Mouse (Mus musculus): ENCODE results near the gene Aifm3. TPM values are rescaled to one million over a fixed set of nuclear protein-coding genes. Genes with fewer than 3 reads are reported as not detected.

Aifm3 gene
- polyA plus RNA-seq (2014; fragmentation: Nextera tagmentation; extraction: Ambion mirVana) = 0.84 and 1.1 TPM in 2 replicates

- Histone ChIP-seq H3K27ac (ENCODE audit: low read depth, low read length) (0 out of 2 replicates have a peak within 1 kb of the TSS, but pooled peaks have one; percentile 17), H3K9me3 (ENCODE audit: control insufficient read depth, low read length) (no peaks in the 10 kb centered on the region), H3K27me3 (replicated peaks; ENCODE audit: control insufficient read depth, insufficient read depth, low read length) (peaks cover 18% of the 10 kb centered on the region), H3K36me3 (ENCODE audit: control insufficient read depth, insufficient read depth, low read length) (peaks cover 9% of the 10 kb centered on the region), H3K4me1 (replicated peaks; ENCODE audit: control insufficient read depth, insufficient read depth, low read length) (0 out of 2 replicates have a peak, but pooled peaks cover 8% of the 10 kb centered on the region), H3K4me2 (peak within 1 kb of the TSS; percentile 87), H3K9ac (ENCODE audit: low read depth, low read length) (peak within 1 kb of the TSS; percentile 46; the same call in 1 of the 2 replicates), H3K4me3 (ENCODE audit: low read depth, low read length) (peak within 1 kb of the TSS; percentile 55)
- no peak for DNase-seq (ENCODE audit: low spot score)
- 4% methylated on average over 47 of the region's 47 CpGs for WGBS
- ATAC-seq (replicated peaks; ENCODE audit: low FRiP score) = peak; percentile 82
Measured at GRCm38 (mm10) chr16:17489469-17490111, at the start of gene Aifm3. Aifm3 (plus strand) TSS chr16:17489611.

- peak within 1 kb of the TSS; percentile 93 for H3K9ac ChIP-seq (ENCODE audit: low read depth, low read length)
- H3K4me3 ChIP-seq (ENCODE audit: low read depth, low read length) = peak within 1 kb of the TSS; percentile 90
- no peaks in the 10 kb centered on the region for H3K27me3 ChIP-seq (replicated peaks; ENCODE audit: control insufficient read depth, insufficient read depth, low read length)
- H3K4me1 ChIP-seq (replicated peaks; ENCODE audit: control insufficient read depth, insufficient read depth, low read length) = peaks cover 16% of the 10 kb centered on the region
- H3K9me3 ChIP-seq (ENCODE audit: control insufficient read depth, low read length) = no peaks in the 10 kb centered on the region
- peak within 1 kb of the TSS; percentile 89 for H3K4me2 ChIP-seq
- DNase-seq (ENCODE audit: low spot score) = peak; percentile 99
- under 1% methylated on average over 63 of the region's 63 CpGs for WGBS
- H3K27ac ChIP-seq (ENCODE audit: low read depth, low read length) = peak within 1 kb of the TSS; percentile 81
- peak; percentile 95 for ATAC-seq (replicated peaks; ENCODE audit: low FRiP score)
- peaks cover 13% of the 10 kb centered on the region; the same call in 1 of the 2 replicates for H3K36me3 ChIP-seq (ENCODE audit: control insufficient read depth, insufficient read depth, low read length)
Measured at GRCm38 (mm10) chr16:17451541-17452372, 37.7 kb upstream of the Aifm3 start, which contains the start of gene Crkl. Crkl (plus strand) TSS chr16:17451987.

GRCm38 (mm10) chr16:17452373-17452715, 37.1 kb upstream of the Aifm3 start:
- DNase-seq (ENCODE audit: low spot score) (no peak), ATAC-seq (replicated peaks; ENCODE audit: low FRiP score) (peak; percentile 48; the same call in 1 of the 2 replicates)
- H3K27ac ChIP-seq (ENCODE audit: low read depth, low read length) = peak overlapping the region; percentile 81
- under 1% methylated on average over 24 of the region's 24 CpGs for WGBS
- H3K27me3 ChIP-seq (replicated peaks; ENCODE audit: control insufficient read depth, insufficient read depth, low read length) = no peaks in the 10 kb centered on the region
- H3K9ac ChIP-seq (ENCODE audit: low read depth, low read length) = peak overlapping the region; percentile 93
- H3K9me3 ChIP-seq (ENCODE audit: control insufficient read depth, low read length) = no peaks in the 10 kb centered on the region
- peaks cover 16% of the 10 kb centered on the region for H3K4me1 ChIP-seq (replicated peaks; ENCODE audit: control insufficient read depth, insufficient read depth, low read length)
- H3K4me2 ChIP-seq = peak overlapping the region; percentile 89
- peak overlapping the region; percentile 90 for H3K4me3 ChIP-seq (ENCODE audit: low read depth, low read length)
- peaks cover 17% of the 10 kb centered on the region; the same call in 1 of the 2 replicates for H3K36me3 ChIP-seq (ENCODE audit: control insufficient read depth, insufficient read depth, low read length)

- Histone ChIP-seq H3K27ac (ENCODE audit: low read depth, low read length) (no peak overlapping the region), H3K4me1 (replicated peaks; ENCODE audit: control insufficient read depth, insufficient read depth, low read length) (peaks cover 21% of the 10 kb centered on the region), H3K9ac (ENCODE audit: low read depth, low read length) (no peak overlapping the region), H3K27me3 (replicated peaks; ENCODE audit: control insufficient read depth, insufficient read depth, low read length) (no peaks in the 10 kb centered on the region), H3K4me2 (no peak overlapping the region), H3K9me3 (ENCODE audit: control insufficient read depth, low read length) (no peaks in the 10 kb centered on the region), H3K4me3 (ENCODE audit: low read depth, low read length) (no peak overlapping the region), H3K36me3 (ENCODE audit: control insufficient read depth, insufficient read depth, low read length) (peaks cover 22% of the 10 kb centered on the region; the same call in 1 of the 2 replicates)
- ATAC-seq (replicated peaks; ENCODE audit: low FRiP score) (no peak), DNase-seq (ENCODE audit: low spot score) (no peak)
- WGBS = 97% methylated on average over 1 of the region's 1 CpGs
Measured at GRCm38 (mm10) chr16:17456901-17457300, 32.5 kb upstream of the Aifm3 start.

- 77% methylated on average over 4 of the region's 4 CpGs for WGBS
Measured at GRCm38 (mm10) chr16:17460254-17460653, 29.2 kb upstream of the Aifm3 start.

GRCm38 (mm10) chr16:17461596-17461995, 27.8 kb upstream of the Aifm3 start:
- no peak overlapping the region for H3K4me2 ChIP-seq
- 0 out of 2 replicates have a peak overlapping the region, but pooled peaks have one; percentile 38 for H3K27ac ChIP-seq (ENCODE audit: low read depth, low read length)
- H3K9me3 ChIP-seq (ENCODE audit: control insufficient read depth, low read length) = no peaks in the 10 kb centered on the region
- DNase-seq (ENCODE audit: low spot score) (no peak), ATAC-seq (replicated peaks; ENCODE audit: low FRiP score) (no peak)
- H3K4me1 ChIP-seq (replicated peaks; ENCODE audit: control insufficient read depth, insufficient read depth, low read length) = peaks cover 11% of the 10 kb centered on the region
- WGBS = 63% methylated on average over 1 of the region's 1 CpGs
- H3K27me3 ChIP-seq (replicated peaks; ENCODE audit: control insufficient read depth, insufficient read depth, low read length) = no peaks in the 10 kb centered on the region
- H3K36me3 ChIP-seq (ENCODE audit: control insufficient read depth, insufficient read depth, low read length) = peaks cover 11% of the 10 kb centered on the region; the same call in 1 of the 2 replicates
- H3K9ac ChIP-seq (ENCODE audit: low read depth, low read length) = no peak overlapping the region
- no peak overlapping the region for H3K4me3 ChIP-seq (ENCODE audit: low read depth, low read length)

More at GRCm38 (mm10) chr16:17460254-17460653, 29.2 kb upstream of the Aifm3 start:
- peaks cover 14% of the 10 kb centered on the region for H3K4me1 ChIP-seq (replicated peaks; ENCODE audit: control insufficient read depth, insufficient read depth, low read length)
- no peak overlapping the region for H3K4me2 ChIP-seq
- ATAC-seq (replicated peaks; ENCODE audit: low FRiP score) = no peak
- no peak overlapping the region for H3K27ac ChIP-seq (ENCODE audit: low read depth, low read length)
- peaks cover 19% of the 10 kb centered on the region; the same call in 1 of the 2 replicates for H3K36me3 ChIP-seq (ENCODE audit: control insufficient read depth, insufficient read depth, low read length)
- no peak for DNase-seq (ENCODE audit: low spot score)
- H3K9me3 ChIP-seq (ENCODE audit: control insufficient read depth, low read length) = no peaks in the 10 kb centered on the region
- no peak overlapping the region for H3K4me3 ChIP-seq (ENCODE audit: low read depth, low read length)
- no peak overlapping the region for H3K9ac ChIP-seq (ENCODE audit: low read depth, low read length)
- H3K27me3 ChIP-seq (replicated peaks; ENCODE audit: control insufficient read depth, insufficient read depth, low read length) = no peaks in the 10 kb centered on the region

- no peak overlapping the region for H3K4me3 ChIP-seq (ENCODE audit: low read depth, low read length)
- H3K9ac ChIP-seq (ENCODE audit: low read depth, low read length) = no peak overlapping the region
- H3K27me3 ChIP-seq (replicated peaks; ENCODE audit: control insufficient read depth, insufficient read depth, low read length) = no peaks in the 10 kb centered on the region
- peaks cover 3% of the 10 kb centered on the region; the same call in 1 of the 2 replicates for H3K36me3 ChIP-seq (ENCODE audit: control insufficient read depth, insufficient read depth, low read length)
- H3K27ac ChIP-seq (ENCODE audit: low read depth, low read length) = no peak overlapping the region
- no peaks in the 10 kb centered on the region for H3K9me3 ChIP-seq (ENCODE audit: control insufficient read depth, low read length)
- WGBS = 88% methylated on average over 2 of the region's 2 CpGs
- DNase-seq (ENCODE audit: low spot score) = no peak
- ATAC-seq (replicated peaks; ENCODE audit: low FRiP score) = no peak
- H3K4me2 ChIP-seq = no peak overlapping the region
- peaks cover 11% of the 10 kb centered on the region for H3K4me1 ChIP-seq (replicated peaks; ENCODE audit: control insufficient read depth, insufficient read depth, low read length)
Measured at GRCm38 (mm10) chr16:17463184-17463583, 26.2 kb upstream of the Aifm3 start.

GRCm38 (mm10) chr16:17466875-17467663, 22.3 kb upstream of the Aifm3 start:
- WGBS = 75% methylated on average over 4 of the region's 4 CpGs
- no peak overlapping the region for H3K4me2 ChIP-seq
- peaks cover 7% of the 10 kb centered on the region for H3K36me3 ChIP-seq (ENCODE audit: control insufficient read depth, insufficient read depth, low read length)

More at GRCm38 (mm10) chr16:17466875-17467663, 22.3 kb upstream of the Aifm3 start:
- DNase-seq (ENCODE audit: low spot score) (no peak), ATAC-seq (replicated peaks; ENCODE audit: low FRiP score) (no peak)
- Histone ChIP-seq H3K4me1 (replicated peaks; ENCODE audit: control insufficient read depth, insufficient read depth, low read length) (peaks cover 3% of the 10 kb centered on the region; the same call in 1 of the 2 replicates), H3K9ac (ENCODE audit: low read depth, low read length) (no peak overlapping the region), H3K4me3 (ENCODE audit: low read depth, low read length) (no peak overlapping the region), H3K27ac (ENCODE audit: low read depth, low read length) (no peak overlapping the region), H3K27me3 (replicated peaks; ENCODE audit: control insufficient read depth, insufficient read depth, low read length) (no peaks in the 10 kb centered on the region), H3K9me3 (ENCODE audit: control insufficient read depth, low read length) (no peaks in the 10 kb centered on the region)
